Mouse (Mus musculus) heart, embryonic 10.5 days (tissue): ENCODE results near the gene Atp6v0b. TPM values are rescaled to one million over a fixed set of nuclear protein-coding genes. Genes with fewer than 3 reads are reported as not detected.

Source experiments
- DNase-seq: peaks from one replicate; pipeline ENCODE4 v3.0.0-alpha.2; 2017; ENCODE audit warnings: low spot score
- H3K27ac ChIP-seq: fragments of 300-500 bp; sonication (generic); 2 replicates; pipeline ENCODE4 v1.5.1; 2016; ENCODE audit warnings: mild to moderate bottlenecking
- H3K27me3 ChIP-seq: fragments of 300-500 bp; sonication (generic); 2 replicates; pipeline ENCODE4 v1.6.1; 2016; ENCODE audit warnings: mild to moderate bottlenecking; ENCODE audit not compliant: poor library complexity, insufficient read depth, severe bottlenecking
- H3K36me3 ChIP-seq: fragments of 300-500 bp; sonication (generic); 2 replicates; pipeline ENCODE4 v1.6.1; 2016; ENCODE audit warnings: mild to moderate bottlenecking, moderate library complexity
- H3K4me1 ChIP-seq: fragments of 300-500 bp; sonication (generic); 2 replicates; pipeline ENCODE4 v1.6.1; 2016; ENCODE audit warnings: mild to moderate bottlenecking
- H3K4me3 ChIP-seq: fragments of 300-500 bp; sonication (generic); 2 replicates; pipeline ENCODE4 v1.5.1; 2016; ENCODE audit warnings: mild to moderate bottlenecking, moderate library complexity
- H3K9me3 ChIP-seq: fragments of 300-500 bp; sonication (generic); 2 replicates; pipeline ENCODE4 v1.6.1; 2016; ENCODE audit warnings: mild to moderate bottlenecking, moderate library complexity
- WGBS: fragments of 180-500 bp; shearing (Covaris S2); methylation state at CpG from one replicate; pipeline ENCODE4 v1.1.7; 2016; 5-methylcytosine and 5-hydroxymethylcytosine counted together
- polyA plus RNA-seq: library from polyadenylated mRNA; unstranded; fragments of >200 nt; fragmentation: Nextera tagmentation; extraction: Ambion mirVana; gene quantifications from 2 replicates; pipeline ENCODE4 v1.2.1, GENCODE M21; 2016

Gene Atp6v0b
- polyA plus RNA-seq, 1 experiment from 2014 or later = 208 TPM

GRCm38 (mm10) chr4:117917847-117918246 is 30.7 kb upstream of the Atp6v0b start:
- H3K36me3 ChIP-seq = no peaks in the 10 kb centered on the region; the same call in 1 of the 2 replicates
- 88% methylated on average over 4 of the region's 4 CpGs for WGBS
- peaks cover 13% of the 10 kb centered on the region; the same call in 1 of the 2 replicates for H3K27me3 ChIP-seq
- H3K27ac ChIP-seq = no peak overlapping the region
- H3K9me3 ChIP-seq = no peaks in the 10 kb centered on the region
- no peak for DNase-seq
- H3K4me3 ChIP-seq = no peak overlapping the region
- peaks cover 43% of the 10 kb centered on the region for H3K4me1 ChIP-seq

GRCm38 (mm10) chr4:117917402-117917801 is 30.3 kb upstream of the Atp6v0b start:
- no peak for DNase-seq

GRCm38 (mm10) chr4:117916386-117916785 is 29.3 kb upstream of the Atp6v0b start:
- WGBS = 73% methylated on average over 5 of the region's 5 CpGs
- H3K27me3 ChIP-seq = no peaks in the 10 kb centered on the region
- peaks cover 56% of the 10 kb centered on the region for H3K4me1 ChIP-seq
- peaks cover 12% of the 10 kb centered on the region for H3K36me3 ChIP-seq
- DNase-seq = no peak
- peak overlapping the region; percentile 84; the same call in 1 of the 2 replicates for H3K4me3 ChIP-seq
- H3K9me3 ChIP-seq = no peaks in the 10 kb centered on the region
- H3K27ac ChIP-seq = peak overlapping the region; percentile 100; the same call in 1 of the 2 replicates

More at GRCm38 (mm10) chr4:117917402-117917801, 30.3 kb upstream of the Atp6v0b start:
- 75% methylated on average over 4 of the region's 4 CpGs for WGBS
- no peak overlapping the region for H3K27ac ChIP-seq
- peaks cover 8% of the 10 kb centered on the region; the same call in 1 of the 2 replicates for H3K27me3 ChIP-seq
- peaks cover 2% of the 10 kb centered on the region for H3K36me3 ChIP-seq
- no peak overlapping the region for H3K4me3 ChIP-seq
- peaks cover 47% of the 10 kb centered on the region for H3K4me1 ChIP-seq
- no peaks in the 10 kb centered on the region for H3K9me3 ChIP-seq

- no peak for DNase-seq
- Histone ChIP-seq H3K36me3 (peaks cover 20% of the 10 kb centered on the region), H3K27ac (peak overlapping the region; percentile 100), H3K27me3 (no peaks in the 10 kb centered on the region), H3K4me3 (peak overlapping the region; percentile 84), H3K9me3 (no peaks in the 10 kb centered on the region), H3K4me1 (peaks cover 56% of the 10 kb centered on the region)
- WGBS = 6% methylated on average over 19 of the region's 19 CpGs
These were observed 28.5 kb upstream of the Atp6v0b start for GRCm38 (mm10) chr4:117915489-117916105.

- Histone ChIP-seq H3K9me3 (no peaks in the 10 kb centered on the region), H3K27ac (peak within 1 kb of the TSS; percentile 100), H3K36me3 (peaks cover 22% of the 10 kb centered on the region), H3K4me1 (peaks cover 56% of the 10 kb centered on the region), H3K4me3 (peak within 1 kb of the TSS; percentile 84), H3K27me3 (no peaks in the 10 kb centered on the region)
- under 1% methylated on average over 61 of the region's 61 CpGs for WGBS
- DNase-seq = peak; percentile 97
These were observed 27.7 kb upstream of the Atp6v0b start, which contains the start of gene Ipo13 for GRCm38 (mm10) chr4:117914591-117915442. Gene Ipo13, minus strand, starts transcription at chr4:117914999.

- H3K4me1 ChIP-seq = peaks cover 60% of the 10 kb centered on the region
- WGBS = 12% methylated on average over 8 of the region's 8 CpGs
- H3K27me3 ChIP-seq = no peaks in the 10 kb centered on the region
- DNase-seq = no peak
- no peaks in the 10 kb centered on the region for H3K9me3 ChIP-seq
- H3K36me3 ChIP-seq = peaks cover 26% of the 10 kb centered on the region
- peak overlapping the region; percentile 100 for H3K27ac ChIP-seq
- peak overlapping the region; percentile 84 for H3K4me3 ChIP-seq
These were observed 26.9 kb upstream of the Atp6v0b start for GRCm38 (mm10) chr4:117914031-117914430.

- Histone ChIP-seq H3K4me1 (peaks cover 60% of the 10 kb centered on the region), H3K9me3 (no peaks in the 10 kb centered on the region), H3K4me3 (peak overlapping the region; percentile 84), H3K27ac (no peak overlapping the region), H3K27me3 (no peaks in the 10 kb centered on the region), H3K36me3 (peaks cover 29% of the 10 kb centered on the region)
- WGBS = 47% methylated on average over 3 of the region's 3 CpGs
- DNase-seq = no peak
These were observed 26.3 kb upstream of the Atp6v0b start for GRCm38 (mm10) chr4:117913421-117913820.

- Histone ChIP-seq H3K27me3 (no peaks in the 10 kb centered on the region), H3K9me3 (no peaks in the 10 kb centered on the region), H3K36me3 (peaks cover 35% of the 10 kb centered on the region), H3K27ac (0 out of 2 replicates have a peak overlapping the region, but pooled peaks have one; percentile 29), H3K4me3 (peak overlapping the region; percentile 84; the same call in 1 of the 2 replicates), H3K4me1 (peaks cover 54% of the 10 kb centered on the region)
- 69% methylated on average over 7 of the region's 7 CpGs for WGBS
- peak; percentile 69 for DNase-seq
These were observed 25.6 kb upstream of the Atp6v0b start for GRCm38 (mm10) chr4:117912685-117913273.

GRCm38 (mm10) chr4:117912131-117912561 is 25.0 kb upstream of the Atp6v0b start:
- H3K9me3 ChIP-seq = no peaks in the 10 kb centered on the region
- no peak overlapping the region for H3K27ac ChIP-seq
- DNase-seq = peak; percentile 72
- H3K4me1 ChIP-seq = peaks cover 49% of the 10 kb centered on the region
- peaks cover 38% of the 10 kb centered on the region for H3K36me3 ChIP-seq
- WGBS = 90% methylated on average over 13 of the region's 13 CpGs
- no peaks in the 10 kb centered on the region for H3K27me3 ChIP-seq
- no peak overlapping the region for H3K4me3 ChIP-seq

GRCm38 (mm10) chr4:117908834-117909453 is 21.8 kb upstream of the Atp6v0b start:
- H3K9me3 ChIP-seq = no peaks in the 10 kb centered on the region
- H3K36me3 ChIP-seq = peaks cover 66% of the 10 kb centered on the region
- H3K4me3 ChIP-seq = no peak overlapping the region
- DNase-seq = no peak
- 81% methylated on average over 8 of the region's 8 CpGs for WGBS
- no peak overlapping the region for H3K27ac ChIP-seq
- H3K4me1 ChIP-seq = peaks cover 33% of the 10 kb centered on the region
- no peaks in the 10 kb centered on the region for H3K27me3 ChIP-seq

GRCm38 (mm10) chr4:117906196-117906595 is 19.1 kb upstream of the Atp6v0b start:
- Histone ChIP-seq H3K9me3 (no peaks in the 10 kb centered on the region), H3K4me1 (peaks cover 9% of the 10 kb centered on the region), H3K36me3 (peaks cover 80% of the 10 kb centered on the region), H3K27ac (no peak overlapping the region), H3K4me3 (no peak overlapping the region), H3K27me3 (no peaks in the 10 kb centered on the region)
- 89% methylated on average over 3 of the region's 3 CpGs for WGBS
- no peak for DNase-seq

GRCm38 (mm10) chr4:117904761-117905160 is 17.6 kb upstream of the Atp6v0b start:
- 91% methylated on average over 8 of the region's 8 CpGs for WGBS
- H3K36me3 ChIP-seq = peaks cover 86% of the 10 kb centered on the region

More at GRCm38 (mm10) chr4:117904761-117905160, 17.6 kb upstream of the Atp6v0b start:
- Histone ChIP-seq H3K4me3 (no peak overlapping the region), H3K9me3 (no peaks in the 10 kb centered on the region), H3K4me1 (peaks cover 9% of the 10 kb centered on the region), H3K27ac (no peak overlapping the region), H3K27me3 (no peaks in the 10 kb centered on the region)
- DNase-seq = no peak
